Mouse (Mus musculus): ENCODE measurements at regions not wholly inside any gene's neighbourhood (a gene's known extent, or its start where the extent isn't known, plus 50 kb on each side); places are given as distances from the start of the nearest gene placed in this dataset.
"Not testable (repeated sequence)": the region's sequence is repeated elsewhere in the genome, so short reads cannot be mapped to it uniquely, and the experiment has no call there.

DNA sequence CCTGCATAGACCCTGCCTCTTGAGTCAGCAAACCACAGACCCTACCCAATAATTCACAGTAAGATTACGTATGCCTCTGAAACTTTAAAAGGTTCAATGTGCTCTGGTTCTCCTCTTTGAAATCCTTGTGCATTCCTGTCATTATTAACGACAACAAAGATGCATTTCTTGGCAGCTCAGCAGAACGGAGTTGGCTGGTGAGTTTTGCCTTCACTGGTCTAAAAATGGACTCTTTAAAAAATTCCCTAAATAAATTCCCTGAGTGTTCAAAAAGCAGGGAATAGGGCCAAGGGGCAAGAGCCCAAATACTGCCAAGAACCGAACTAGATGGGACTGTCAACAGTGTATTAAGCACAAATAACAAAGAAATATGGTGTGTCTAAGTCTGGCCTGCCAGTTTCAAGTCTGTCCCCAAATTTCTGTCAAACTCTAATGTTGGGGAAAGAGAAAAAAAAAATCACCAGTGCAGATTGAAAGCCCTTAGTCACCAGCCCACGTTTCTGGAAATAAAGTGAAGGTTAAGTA lies 163.2 kb upstream of the Gm17728 start:
- peak in 1 of 2 experiments; percentile 14 for DNase-seq (ENCODE audit: low spot score in 2 of 2)

GRCm38 (mm10) chr17:9268776-9269175 lies 153.1 kb upstream of the Gm17728 start:
- DNase-seq (ENCODE audit: low spot score in 2 of 2) = no peak

DNA sequence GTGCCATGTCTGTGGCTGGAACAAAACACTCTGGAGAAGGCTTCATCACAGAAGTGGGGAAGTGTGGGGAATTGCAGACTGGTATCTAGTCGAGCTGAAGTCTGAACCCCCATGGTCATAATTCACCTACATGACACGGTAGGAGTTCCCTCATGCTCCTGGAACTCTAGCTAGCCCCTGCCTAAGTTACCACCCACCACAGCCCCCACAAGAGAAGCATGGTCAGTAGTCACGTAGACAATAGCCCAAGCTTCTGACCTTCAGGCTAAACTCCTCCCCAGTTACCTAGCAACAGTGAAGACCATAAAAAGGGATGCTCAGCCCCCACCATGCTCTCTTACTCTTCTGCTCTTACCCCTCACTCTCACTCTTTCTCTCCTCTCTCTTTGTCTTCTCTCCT lies 143.8 kb upstream of the Gm17728 start:
- DNase-seq (ENCODE audit: low spot score in 2 of 2) = not testable (repeated sequence)

GRCm38 (mm10) chr17:9279481-9279880 lies 142.4 kb upstream of the Gm17728 start:
- DNase-seq (ENCODE audit: low spot score in 2 of 2) = no peak

- DNase-seq (ENCODE audit: low spot score in 2 of 2) = no peak
Observed at GRCm38 (mm10) chr17:9281891-9282290, 140.0 kb upstream of the Gm17728 start.

DNA sequence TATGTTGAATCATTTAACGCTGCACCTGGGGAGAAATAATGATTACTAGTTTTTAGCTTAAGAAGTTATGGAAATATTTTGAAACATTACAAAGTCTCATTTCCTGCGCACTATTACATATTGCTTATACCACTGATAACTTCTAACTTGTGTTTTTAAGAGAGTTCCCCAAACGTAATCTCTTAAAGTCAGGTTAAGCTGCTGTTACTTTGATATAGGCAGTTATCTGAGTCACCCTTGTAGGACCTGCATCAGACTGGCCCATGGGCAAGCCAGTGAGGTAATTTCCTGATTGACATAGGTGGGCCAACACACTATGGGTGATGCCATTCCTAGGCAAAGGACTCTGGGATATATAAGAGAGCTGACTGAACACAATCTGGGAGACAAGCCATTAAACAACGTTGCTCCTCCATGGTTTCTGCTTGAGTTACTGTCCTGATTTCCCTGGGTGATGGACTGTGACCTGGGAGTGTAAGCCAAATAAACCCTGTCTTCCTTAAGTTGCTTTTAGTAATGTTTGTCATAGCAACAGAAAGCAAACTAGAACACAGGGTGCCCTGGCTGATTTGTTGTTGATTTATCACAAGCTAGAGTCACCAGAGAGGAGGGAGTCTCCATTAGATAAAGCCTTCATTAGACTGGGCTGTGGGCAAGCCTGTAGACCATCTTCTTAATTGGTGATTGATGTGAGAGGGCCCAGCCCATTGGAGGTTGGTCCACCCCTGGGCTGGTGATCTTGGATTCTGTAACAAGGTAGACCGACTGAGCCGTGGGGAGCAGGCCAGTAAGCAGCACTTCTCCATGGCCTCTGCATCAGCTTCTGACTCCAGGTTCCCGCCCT lies 139.3 kb upstream of the Gm17728 start:
- DNase-seq (ENCODE audit: low spot score in 2 of 2) = no peak

DNA sequence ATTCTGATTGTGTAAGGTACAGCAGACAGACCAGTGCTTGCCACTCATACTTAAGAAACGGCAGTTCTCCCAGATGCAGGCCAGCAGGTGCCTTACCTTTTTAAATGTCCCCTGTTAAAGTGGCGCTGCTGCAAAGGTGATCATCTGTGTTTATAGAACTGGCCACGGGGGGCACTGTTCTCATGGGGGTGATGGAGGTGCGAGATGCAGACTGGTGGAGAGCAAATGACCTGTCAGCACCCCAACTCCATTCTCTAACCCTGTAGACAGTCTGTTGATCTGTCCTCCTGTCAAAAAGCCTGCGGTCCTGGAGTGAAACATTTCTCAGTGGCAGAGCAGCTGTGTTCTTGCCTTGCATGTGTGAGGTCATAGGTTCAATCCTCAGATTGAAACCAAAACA lies 135.4 kb upstream of the Gm17728 start:
- no peak for DNase-seq (ENCODE audit: low spot score in 2 of 2)

GRCm38 (mm10) chr17:9286834-9287233 lies 135.0 kb upstream of the Gm17728 start:
- no peak for DNase-seq (ENCODE audit: low spot score in 2 of 2)

DNA sequence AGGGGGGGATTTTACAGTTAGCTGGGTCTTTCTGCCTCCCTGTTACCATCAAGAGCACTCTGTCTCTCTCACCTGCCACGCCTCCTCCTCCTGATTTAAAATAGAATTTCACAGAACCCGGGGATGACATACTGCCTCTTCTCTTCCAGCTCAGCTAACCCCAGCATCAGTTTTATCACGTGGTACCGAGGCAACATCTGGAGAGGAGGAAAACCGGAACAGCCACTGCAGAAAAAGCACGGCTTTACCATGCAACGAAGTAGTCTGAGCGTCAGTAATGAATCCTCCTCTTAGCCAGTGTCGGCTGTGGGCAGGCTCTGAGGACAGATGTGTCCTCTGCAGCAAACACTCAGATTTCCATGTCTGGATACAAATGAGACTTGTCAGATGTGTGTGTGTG lies 134.2 kb upstream of the Gm17728 start:
- no peak for DNase-seq (ENCODE audit: low spot score in 2 of 2)

GRCm38 (mm10) chr17:9291601-9292000 lies 130.3 kb upstream of the Gm17728 start:
- DNase-seq (ENCODE audit: low spot score in 2 of 2) = no peak

DNA sequence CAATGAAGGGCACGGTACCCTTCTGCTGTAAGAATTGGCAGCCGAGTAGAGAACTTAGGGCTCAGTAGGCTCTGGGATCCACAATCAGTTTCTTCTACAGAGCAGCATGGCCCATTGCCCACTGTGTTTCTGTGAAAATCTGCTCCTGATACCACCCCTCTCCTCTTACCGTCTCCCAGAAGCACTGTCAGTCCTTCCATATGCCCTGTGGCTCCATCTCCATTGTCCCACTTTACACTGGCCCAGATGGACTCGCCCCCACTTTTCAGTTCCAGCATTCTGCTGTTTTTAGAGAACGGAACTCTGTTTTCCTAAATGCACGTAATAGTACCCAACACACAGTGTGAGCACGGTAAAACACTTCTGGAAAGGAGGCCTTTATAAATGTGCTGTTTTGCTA lies 129.6 kb upstream of the Gm17728 start:
- DNase-seq (ENCODE audit: low spot score in 2 of 2) = peak; percentile 46 to 56

DNA sequence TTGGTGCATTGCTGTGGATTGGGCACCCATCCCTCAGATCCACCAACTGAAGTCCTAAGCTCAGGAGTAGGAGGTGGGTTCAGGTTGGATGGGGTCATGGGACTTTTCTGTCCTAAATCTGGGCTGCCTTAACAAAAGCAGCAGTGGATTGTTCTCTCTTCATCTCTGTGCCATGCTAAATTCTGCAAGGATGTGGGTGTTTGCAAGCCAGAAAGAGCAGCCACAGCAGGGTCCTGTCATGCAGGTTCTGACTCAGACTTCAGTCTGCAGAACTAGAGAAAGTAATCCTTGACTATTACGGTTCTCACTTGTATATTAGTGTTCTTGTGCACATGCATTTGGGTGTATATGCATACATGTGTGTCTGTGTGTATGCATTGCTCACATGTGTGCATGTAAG lies 125.5 kb upstream of the Gm17728 start:
- peak; percentile 13 to 27 for DNase-seq (ENCODE audit: low spot score in 2 of 2)

- DNase-seq (ENCODE audit: low spot score in 2 of 2) = no peak
Observed at GRCm38 (mm10) chr17:9298231-9298630, 123.6 kb upstream of the Gm17728 start.

DNA sequence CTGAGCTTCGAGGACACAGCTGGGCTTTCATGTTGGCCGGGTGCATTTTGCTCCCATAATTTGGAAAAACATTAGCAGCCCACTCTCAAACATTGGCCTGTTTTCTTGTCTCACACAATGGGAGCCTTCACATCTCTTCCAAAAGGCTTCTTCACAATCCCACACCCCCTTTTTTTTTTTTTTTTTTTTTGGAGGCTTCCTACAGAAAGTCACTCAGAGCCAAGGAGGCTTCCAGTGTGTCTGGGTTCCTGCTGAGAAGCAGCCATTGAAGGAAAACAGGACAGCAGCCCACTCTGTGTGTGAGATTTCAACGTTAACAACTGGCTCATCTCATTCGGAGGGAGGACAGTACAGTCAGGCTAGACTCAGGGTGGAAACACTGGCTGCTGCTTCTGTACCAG lies 120.8 kb upstream of the Gm17728 start:
- DNase-seq (ENCODE audit: low spot score in 2 of 2) = peak; percentile 26 to 49

- DNase-seq (ENCODE audit: low spot score in 2 of 2) = no peak
Observed at GRCm38 (mm10) chr17:9308507-9308906, 113.4 kb upstream of the Gm17728 start.

DNA sequence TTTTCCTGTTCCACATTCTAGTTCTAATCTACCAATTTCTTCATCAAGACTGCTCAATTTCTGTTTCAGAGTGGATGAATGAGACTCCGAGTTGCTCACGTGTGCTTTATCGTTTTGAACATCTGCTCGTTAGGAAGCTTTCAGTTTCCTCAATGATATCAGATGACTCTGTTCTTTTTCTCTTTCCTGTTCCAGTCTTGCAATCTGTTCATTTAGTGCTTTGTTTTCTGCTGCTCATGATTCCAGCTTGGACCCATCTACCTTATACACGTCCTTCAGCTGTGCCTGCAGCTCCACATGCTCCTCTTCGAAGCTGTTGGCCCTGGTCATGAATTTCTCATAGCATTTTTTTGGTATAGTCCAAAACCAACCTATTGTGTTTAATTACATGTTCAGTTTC lies 99.1 kb upstream of the Gm17728 start:
- no peak for DNase-seq (ENCODE audit: low spot score in 2 of 2)

GRCm38 (mm10) chr17:9328886-9329455 lies 92.9 kb upstream of the Gm17728 start:
- DNase-seq (ENCODE audit: low spot score in 2 of 2) = no peak

DNA sequence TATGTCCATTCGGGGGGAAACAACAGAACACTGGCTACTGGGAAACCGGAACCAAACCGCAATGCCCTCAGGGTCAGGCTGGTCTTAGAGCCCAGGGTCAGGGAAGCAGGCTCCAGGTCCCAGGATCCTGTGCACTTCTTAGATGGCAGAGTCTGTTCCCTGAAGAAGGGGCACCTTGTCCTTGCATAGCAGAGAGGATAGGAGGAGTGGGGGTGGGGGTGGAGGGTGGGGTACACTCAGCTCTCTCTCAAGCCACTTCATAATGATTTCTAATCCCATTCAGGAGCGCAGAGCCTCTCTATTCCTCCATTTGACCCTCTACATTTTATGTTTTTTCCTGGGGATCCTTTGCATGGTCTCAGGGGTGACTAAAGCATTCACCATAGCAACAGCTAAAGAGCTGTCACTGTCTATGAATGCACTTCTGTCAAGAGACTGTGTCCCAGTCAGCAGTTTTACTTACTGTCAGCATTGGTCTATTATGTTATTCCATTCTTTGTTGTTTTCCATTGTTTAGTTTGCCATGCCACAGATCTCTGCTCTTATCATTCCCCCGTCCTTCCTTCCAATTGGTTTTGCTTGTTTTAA lies 64.2 kb upstream of the Gm17728 start:
- DNase-seq (ENCODE audit: low spot score in 2 of 2) = no peak

All from left cerebral cortex, adult 18-20 months (tissue).